Mouse (Mus musculus) erythroblast, adult 5-6 weeks (primary cell): Measurements from ENCODE around the gene Mrpl47. TPM values are rescaled to one million over a fixed set of nuclear protein-coding genes. Genes with fewer than 3 reads are reported as not detected.
"Not testable (repeated sequence)": the region's sequence is repeated elsewhere in the genome, so short reads cannot be mapped to it uniquely, and the experiment has no call there.

Source experiments
- ATAC-seq: replicated peaks from 2 replicates; pipeline ENCODE4 v1.8.0; 2016; ENCODE audit warnings: moderate number of reproducible peaks, mild to moderate bottlenecking, moderate TSS enrichment, inconsistent platforms; ENCODE audit not compliant: poor library complexity, low FRiP score, severe bottlenecking
- total RNA-seq, 2 experiments: library from RNA; stranded (forward) in 1 of 2; stranded (reverse) in 1 of 2; fragments of 150-400 nt in 1 of 2; fragments of 200-764, 138-1000 nt in 1 of 2; gene quantifications; 2 replicates each; pipeline versions ENCODE4 v1.2.3 to v1.2.4; 2015 to 2017; ENCODE audit warnings: low replicate concordance in 2 of 2

Mrpl47 gene
- total RNA-seq (2015; ENCODE audit: low replicate concordance) (3.7 and 22.8 TPM in 2 replicates), total RNA-seq (2017; ENCODE audit: low replicate concordance) (3.3 and 6.0 TPM in 2 replicates)

DNA sequence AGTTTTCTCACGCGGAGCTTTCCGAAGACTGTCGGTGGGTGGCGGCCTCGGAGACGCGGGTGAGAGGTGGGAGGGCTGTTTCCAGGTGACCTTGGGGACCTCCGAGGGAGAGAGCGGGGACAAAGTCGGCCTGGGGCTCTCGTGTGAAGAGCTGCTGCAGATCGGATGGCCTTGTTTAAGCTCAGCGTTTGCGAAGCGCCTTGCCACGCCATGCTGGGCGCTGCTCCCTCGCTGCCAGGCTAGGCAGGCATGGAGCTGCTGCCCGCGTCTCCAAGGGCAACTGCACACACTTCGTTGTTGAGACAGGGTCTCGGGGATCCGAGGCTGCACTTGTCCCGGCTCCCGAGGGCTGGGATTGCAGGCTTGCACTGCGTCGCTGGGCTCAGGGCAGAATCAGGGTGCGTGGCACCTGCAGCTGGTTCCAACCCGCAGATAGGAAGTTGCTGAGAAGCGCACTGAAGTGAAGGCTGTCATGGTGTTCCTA, at the start of gene Mrpl47:
Mrpl47 (minus strand) TSS at position 434 of the 484 bp plus-strand sequence.
- ATAC-seq: peak; percentile 40

DNA sequence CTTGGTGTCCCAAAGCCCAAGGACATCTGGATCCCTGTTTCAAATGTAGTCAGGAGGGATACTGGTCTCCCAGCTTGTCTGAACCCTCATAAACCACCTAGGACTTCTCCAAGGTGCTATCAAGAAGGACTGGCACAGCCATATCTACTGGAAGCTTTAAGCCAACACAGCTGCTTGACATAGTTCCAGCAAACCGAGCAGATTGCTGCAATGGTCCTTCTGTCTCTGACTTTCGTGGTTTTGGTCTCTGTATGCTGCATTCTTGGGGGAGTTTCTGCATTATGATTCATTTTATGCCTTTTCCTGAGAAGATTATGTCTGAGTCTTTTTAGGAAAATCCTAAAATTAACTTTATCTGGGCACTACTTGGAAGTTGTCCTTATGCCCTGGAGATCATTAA, 33.4 kb upstream of the Mrpl47 start:
- no peak for ATAC-seq

DNA sequence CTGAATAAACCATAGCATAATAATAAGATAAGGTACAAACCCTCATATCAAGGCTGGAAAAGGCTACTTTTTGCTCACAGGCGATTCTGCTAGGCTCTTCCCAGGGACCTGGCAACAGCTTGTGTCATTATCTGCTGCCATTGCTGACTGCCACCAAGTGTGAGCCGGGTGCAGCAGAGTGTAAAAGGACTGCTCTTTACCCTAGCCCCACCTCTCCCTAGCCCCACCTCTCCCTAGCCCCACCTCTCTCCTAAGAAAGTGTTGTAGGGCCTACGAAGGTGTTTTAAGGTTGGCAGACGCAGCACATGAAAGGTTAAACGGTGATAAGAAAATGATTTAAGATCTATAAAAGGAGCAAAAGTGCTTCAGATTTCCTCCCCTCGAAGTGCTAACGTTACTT, 26.5 kb upstream of the Mrpl47 start:
- ATAC-seq: no peak

DNA sequence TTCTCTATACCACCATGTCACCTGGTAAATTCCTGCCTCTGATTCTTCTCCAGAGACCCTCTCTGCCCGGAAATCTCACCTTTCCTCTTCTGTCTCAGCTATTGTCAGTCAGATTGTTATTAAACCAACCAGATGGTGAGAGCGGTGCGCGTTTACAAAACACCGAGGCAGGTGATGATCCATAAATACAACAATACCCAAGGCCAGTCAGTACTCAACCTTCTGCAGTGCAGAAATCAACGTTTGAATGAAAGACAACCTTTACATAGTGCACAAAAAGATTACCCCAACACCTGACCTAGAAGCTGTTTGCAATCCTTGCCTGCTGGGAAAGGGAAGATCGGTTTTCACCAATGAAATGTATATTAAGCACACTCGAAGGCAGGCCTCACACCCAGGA, 25.6 kb upstream of the Mrpl47 start:
- no peak for ATAC-seq

DNA sequence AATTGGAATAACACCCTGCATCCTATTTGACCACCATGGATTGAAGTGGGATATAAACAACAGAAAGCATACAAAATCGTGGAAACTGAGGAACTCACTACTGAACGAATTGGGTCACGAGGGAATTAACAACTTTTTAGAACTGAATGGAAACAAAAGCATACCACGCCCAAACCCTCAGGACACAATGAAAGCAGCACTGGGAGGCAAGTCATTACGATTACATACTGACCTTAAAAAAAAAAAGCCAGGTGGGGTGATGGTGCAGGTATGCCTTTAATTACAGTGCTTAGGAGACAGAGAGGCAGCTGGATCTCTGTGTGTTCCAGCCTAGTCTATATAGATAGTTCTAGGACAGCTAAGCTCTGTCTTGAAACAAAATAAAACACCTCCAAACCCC, 21.8 kb upstream of the Mrpl47 start:
- no peak for ATAC-seq

- ATAC-seq: no peak
Observed at GRCm38 (mm10) chr3:32754384-32754915, 17.0 kb upstream of the Mrpl47 start.

- ATAC-seq: no peak
Observed at GRCm38 (mm10) chr3:32749820-32750579, 12.6 kb upstream of the Mrpl47 start.

- no peak for ATAC-seq
Observed at GRCm38 (mm10) chr3:32748384-32748783, 11.0 kb upstream of the Mrpl47 start.

- ATAC-seq: not testable (repeated sequence)
Observed at GRCm38 (mm10) chr3:32745426-32745825, 8.0 kb upstream of the Mrpl47 start.

DNA sequence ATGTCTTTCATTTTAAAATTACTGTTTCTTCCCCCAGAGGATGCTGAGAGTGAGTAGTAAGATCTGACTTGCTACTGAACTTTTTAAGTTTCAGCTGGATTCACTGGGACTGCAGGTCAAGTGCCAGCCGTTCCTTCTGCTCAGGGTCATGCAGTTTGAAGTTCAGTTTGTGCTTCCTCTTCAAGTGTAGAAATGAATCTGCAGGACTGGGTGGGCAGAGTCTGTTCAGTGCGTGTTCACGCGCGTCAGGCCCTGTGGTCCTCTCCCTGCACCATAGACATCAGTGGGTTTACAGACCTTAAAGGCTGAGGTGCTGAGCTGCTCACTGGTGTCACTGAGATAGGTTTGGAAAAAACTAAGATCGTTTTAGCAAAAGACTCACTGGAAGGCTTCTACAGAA, 7.6 kb upstream of the Mrpl47 start:
- ATAC-seq: no peak

- no peak for ATAC-seq
Observed at GRCm38 (mm10) chr3:32742276-32742780, 4.9 kb upstream of the Mrpl47 start.

DNA sequence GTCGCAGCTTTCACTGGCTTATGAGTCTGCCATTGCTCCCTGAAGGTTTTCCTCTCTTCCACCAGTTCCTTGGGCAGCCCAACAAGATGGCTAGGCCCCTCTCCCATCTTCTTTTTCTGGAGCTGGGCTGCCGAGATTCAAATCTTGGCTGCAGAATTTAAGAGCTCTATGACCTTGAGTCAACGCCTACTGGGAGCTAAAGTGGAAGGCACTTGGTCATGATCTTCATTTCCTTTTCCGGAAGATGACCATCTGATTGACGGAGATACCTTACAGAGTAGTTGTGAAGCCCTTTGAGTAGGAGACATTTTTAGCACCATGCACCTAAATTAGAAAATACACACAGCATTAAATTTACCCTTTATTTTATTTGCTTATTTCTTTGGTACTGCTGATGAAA, 1.1 kb upstream of the Mrpl47 start:
- ATAC-seq: no peak

DNA sequence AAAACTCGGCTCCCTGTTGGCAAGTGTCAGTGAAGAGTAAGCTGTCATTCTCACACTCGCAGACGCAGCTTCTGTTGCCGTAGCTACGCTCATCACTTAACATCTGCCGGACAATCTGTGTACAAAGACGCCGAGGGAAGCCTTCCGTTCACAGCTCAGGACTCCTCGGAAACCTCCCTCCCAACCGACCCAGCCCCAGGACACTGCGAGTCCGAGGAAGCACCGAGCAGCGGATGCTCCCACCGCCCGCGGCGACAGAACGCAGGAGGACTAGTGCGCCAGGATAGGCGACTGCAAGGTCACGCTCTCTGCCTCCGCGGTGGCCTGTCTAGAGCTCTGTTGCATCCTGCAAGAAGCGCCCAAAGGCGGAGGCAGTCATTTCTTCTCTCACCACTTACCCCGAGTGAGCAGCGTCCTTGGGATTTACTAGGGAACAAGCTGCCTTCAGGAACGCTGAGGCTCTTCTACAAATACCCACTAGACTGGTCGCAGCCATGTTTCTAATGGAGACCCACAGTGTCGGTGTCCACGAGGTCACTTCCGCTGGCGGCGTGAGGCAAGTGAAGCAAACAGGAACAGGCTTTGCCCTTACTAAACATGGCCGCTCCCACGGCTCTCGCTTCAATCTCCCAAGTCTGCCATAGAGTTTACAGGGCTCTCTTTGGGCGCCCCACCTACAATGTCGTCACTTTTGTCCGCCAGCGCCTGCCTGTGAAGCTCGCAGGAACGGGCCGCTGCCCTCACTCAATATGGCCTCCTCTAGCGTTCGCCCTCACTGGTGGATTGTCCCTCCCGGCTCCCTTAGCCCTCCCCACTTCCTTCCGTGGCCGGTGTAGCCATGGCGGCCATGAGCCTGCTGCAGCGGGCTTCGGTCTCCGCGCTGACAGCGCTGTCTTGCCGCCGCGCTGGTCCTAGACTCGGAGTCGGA, 897 bp downstream of the Mrpl47 start, which contains the start of gene Ndufb5:
Ndufb5 (plus strand) TSS at position 747 of the 928 bp plus-strand sequence.
- ATAC-seq: peak; percentile 97

DNA sequence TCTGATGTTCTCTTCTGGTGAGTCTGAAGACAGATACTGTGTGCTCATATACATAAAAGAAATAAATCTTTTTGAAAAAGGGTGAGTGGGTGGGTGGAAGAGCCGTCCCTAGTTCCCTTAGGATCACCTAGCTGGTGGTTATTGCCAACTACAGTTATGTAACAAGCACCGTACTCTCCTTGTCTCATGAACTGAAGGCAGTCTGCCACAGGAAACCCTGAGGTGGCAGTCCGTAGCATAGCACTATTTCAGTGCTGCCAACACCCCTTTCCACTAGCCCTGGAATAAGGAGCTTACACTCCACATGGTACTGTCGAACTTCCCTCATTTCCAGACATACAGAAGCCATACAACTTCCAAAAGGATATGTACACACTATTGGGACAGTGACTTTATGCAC, 9.5 kb downstream of the Mrpl47 start:
- ATAC-seq: no peak

DNA sequence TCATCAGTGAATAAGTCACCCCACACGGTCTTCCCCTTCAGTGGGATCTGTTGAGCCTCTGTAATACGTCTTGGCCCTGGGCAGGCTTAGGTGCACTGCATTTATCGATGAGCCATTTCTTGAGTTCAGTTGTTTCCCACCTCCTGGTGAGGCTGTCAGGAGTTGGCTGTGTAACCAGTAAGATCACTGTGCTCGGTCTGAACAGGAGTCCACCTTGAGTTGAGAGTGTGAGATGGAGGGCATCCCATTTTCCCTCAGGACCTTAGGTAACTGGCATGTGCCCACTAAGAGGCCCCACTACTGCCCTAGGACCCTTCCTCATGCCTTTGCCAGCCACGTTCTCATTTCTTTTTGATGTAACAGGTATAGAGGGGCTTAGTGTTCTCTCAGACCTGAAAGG, 11.5 kb downstream of the Mrpl47 start:
- ATAC-seq: no peak

- no peak for ATAC-seq
Observed at GRCm38 (mm10) chr3:32724191-32724590, 13.2 kb downstream of the Mrpl47 start.

DNA sequence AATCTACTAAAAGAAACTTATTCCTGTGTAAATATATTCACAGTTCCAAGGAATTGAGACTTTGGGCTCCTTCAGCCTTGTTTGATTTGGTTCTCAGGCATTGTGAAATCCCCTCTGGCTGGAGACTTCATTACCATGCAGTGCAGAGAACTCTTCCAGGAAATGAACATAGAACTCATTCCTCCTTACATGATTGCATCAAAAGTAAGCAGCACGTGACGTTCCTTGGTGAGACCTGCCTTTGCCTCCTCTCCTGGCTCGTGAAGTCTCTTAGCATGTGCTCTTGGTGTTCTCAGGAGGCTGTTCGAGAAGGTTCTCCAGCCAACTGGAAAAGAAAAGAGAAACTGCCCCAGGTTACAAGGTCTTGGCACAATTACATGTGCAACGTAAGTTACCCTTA, 19.1 kb downstream of the Mrpl47 start:
- ATAC-seq: no peak

- not testable (repeated sequence) for ATAC-seq
Observed at GRCm38 (mm10) chr3:32717403-32717802, 20.0 kb downstream of the Mrpl47 start.

DNA sequence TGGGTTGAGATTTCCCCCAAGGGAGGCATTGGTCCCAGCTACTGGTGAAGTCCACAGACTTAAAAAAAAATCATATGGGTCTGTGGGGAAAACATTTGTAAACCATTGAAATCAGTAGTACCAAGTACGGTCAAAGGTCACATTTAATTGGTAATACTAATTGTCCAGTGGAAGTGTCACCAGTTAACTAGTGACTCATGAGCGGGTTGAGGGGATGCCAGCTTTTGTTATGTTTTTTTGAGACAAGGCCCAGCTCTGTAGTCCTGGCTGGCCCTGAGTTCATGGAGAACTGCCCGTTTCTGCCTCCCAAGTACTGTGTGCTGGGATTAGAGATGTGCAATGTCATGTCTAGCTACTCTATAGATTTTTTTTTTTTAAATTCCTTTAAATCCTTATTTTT, 23.7 kb downstream of the Mrpl47 start:
- no peak for ATAC-seq

GRCm38 (mm10) chr3:32709388-32709787, 28.0 kb downstream of the Mrpl47 start:
- no peak for ATAC-seq
